Mouse (Mus musculus) erythroblast, embryonic 14.5 days (primary cell): ENCODE data around the gene Chac2.

Experiments
- GATA1 ChIP-seq: IDR thresholded peaks from 2 replicates; pipeline ENCODE4 v1.6.1; 2012; ENCODE audit warnings: low read length, inconsistent platforms, mixed read lengths
- TAL1 ChIP-seq: IDR thresholded peaks from 3 replicates; pipeline ENCODE4 v1.6.1; 2012; ENCODE audit warnings: low read length, inconsistent platforms, mixed read lengths

DNA sequence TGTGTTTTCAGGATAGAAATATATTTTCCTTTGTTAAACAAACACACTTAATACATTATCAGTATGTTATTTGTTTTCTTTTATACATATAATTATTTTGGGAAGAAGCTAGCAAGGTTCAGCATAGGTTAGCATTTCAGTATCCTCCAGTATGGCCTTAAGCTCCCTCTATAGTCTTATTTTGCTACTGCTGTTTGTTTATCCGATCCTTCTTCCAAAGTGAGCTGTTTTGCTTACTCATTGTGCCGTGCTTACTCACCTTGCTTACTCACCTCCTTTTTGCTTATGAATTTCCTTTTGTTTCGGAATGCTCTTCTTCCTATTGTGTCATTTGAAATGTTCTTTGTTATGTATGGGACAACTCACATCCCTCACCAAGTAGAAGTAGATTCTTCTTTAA lies 10.5 kb upstream of the Chac2 start:
- TF ChIP-seq GATA1: no peak
- no peak for TF ChIP-seq TAL1
